8 mouse cellular contexts compared by ENCODE assay signal in genomic region chr10:127381743-127382134, GRCm38 (mm10). TPM values are rescaled to one million over a fixed set of nuclear protein-coding genes. Genes with fewer than 3 reads are reported as not detected.
DNase-seq lines count a peak whose midpoint lies in the region; ATAC-seq and TF ChIP-seq lines count a peak whose summit lies in the region.

No protein-coding gene starts in this region.

- no peak for TF ChIP-seq POLR2A in bone marrow macrophage, adult 2 months (IDR thresholded peaks at IDR 0.05; ENCODE audit: borderline replicate concordance, low read depth, low read length)

- 52% methylated on average over 2 of the region's 2 CpGs for WGBS in heart, embryonic 16.5 days
- WGBS in hindbrain, embryonic 13.5 days, result 58% methylated on average over 2 of the region's 2 CpGs
- 53% methylated on average over 2 of the region's 2 CpGs for WGBS in midbrain, embryonic 12.5 days

- H3K4me3 ChIP-seq in heart, embryonic 16.5 days (ENCODE audit: low read length), result peak overlapping the region; percentile 79
- peak overlapping the region; percentile 98 for H3K4me3 ChIP-seq in bone marrow macrophage, adult 2 months (ENCODE audit: insufficient read depth, low read length)
- peak overlapping the region; percentile 75 for H3K4me3 ChIP-seq in hindbrain, embryonic 13.5 days
- H3K4me3 ChIP-seq in midbrain, embryonic 12.5 days, result peak overlapping the region; percentile 63

- no peaks in the 10 kb centered on the region for H3K27me3 ChIP-seq in heart, embryonic 16.5 days (ENCODE audit: control insufficient read depth, insufficient read depth, low read length)
- H3K27me3 ChIP-seq in hindbrain, embryonic 13.5 days, result no peaks in the 10 kb centered on the region
- H3K27me3 ChIP-seq in midbrain, embryonic 12.5 days, result no peaks in the 10 kb centered on the region

- no peaks in the 10 kb centered on the region for H3K9me3 ChIP-seq in heart, embryonic 16.5 days (replicated peaks; ENCODE audit: control insufficient read depth, low read length)
- no peaks in the 10 kb centered on the region for H3K9me3 ChIP-seq in hindbrain, embryonic 13.5 days
- H3K9me3 ChIP-seq in midbrain, embryonic 12.5 days, result no peaks in the 10 kb centered on the region

- H3K9ac ChIP-seq in heart, embryonic 16.5 days (ENCODE audit: low read length), result peak overlapping the region; percentile 94
- H3K9ac ChIP-seq in hindbrain, embryonic 13.5 days, result peak overlapping the region; percentile 82
- peak overlapping the region; percentile 74; the same call in 1 of the 2 replicates for H3K9ac ChIP-seq in midbrain, embryonic 12.5 days (replicated peaks)

- no peak for DNase-seq in heart, adult 9 months (ENCODE audit: low spot score in 2 of 2)
- DNase-seq in urinary bladder, postnatal 4 days (ENCODE audit: low spot score in 2 of 2), result no peak
- no peak for DNase-seq in left cerebral cortex, postnatal 4 days
- DNase-seq in frontal cortex, postnatal 25 days (ENCODE audit: low spot score in 2 of 2), result no peak

- TF ChIP-seq CTCF in bone marrow macrophage, adult 2 months (IDR thresholded peaks at IDR 0.05; ENCODE audit: low read depth, low read length), result no peak

- no peak for ATAC-seq in heart, embryonic 16.5 days (replicated peaks; ENCODE audit: extremely low read depth, insufficient read depth, low FRiP score)
- ATAC-seq in hindbrain, embryonic 13.5 days (ENCODE audit: low FRiP score), result no peak
- ATAC-seq in midbrain, embryonic 12.5 days (ENCODE audit: low FRiP score, low read depth), result no peak

- intact Hi-C loops in left cerebral cortex, postnatal 4 days (cut with DNase I), result loop anchor here (5.0 kb wide), 1 partner anchor 36 kb away; no protein-coding TSS in a partner anchor

- H3K36me3 ChIP-seq in heart, embryonic 16.5 days (ENCODE audit: control insufficient read depth, insufficient read depth), result no peaks in the 10 kb centered on the region
- H3K36me3 ChIP-seq in hindbrain, embryonic 13.5 days, result no peaks in the 10 kb centered on the region
- no peaks in the 10 kb centered on the region for H3K36me3 ChIP-seq in midbrain, embryonic 12.5 days

- H3K4me2 ChIP-seq in heart, embryonic 16.5 days (ENCODE audit: low read depth, low read length), result peak overlapping the region; percentile 68
- H3K4me2 ChIP-seq in hindbrain, embryonic 13.5 days, result peak overlapping the region; percentile 71
- peak overlapping the region; percentile 72 for H3K4me2 ChIP-seq in midbrain, embryonic 12.5 days (replicated peaks)

- peak overlapping the region; percentile 97 for H3K27ac ChIP-seq in heart, embryonic 16.5 days (ENCODE audit: low read length)
- H3K27ac ChIP-seq in bone marrow macrophage, adult 2 months (ENCODE audit: insufficient read depth, low read depth, low read length), result no peak overlapping the region
- H3K27ac ChIP-seq in hindbrain, embryonic 13.5 days, result no peak overlapping the region
- H3K27ac ChIP-seq in midbrain, embryonic 12.5 days (replicated peaks), result no peak overlapping the region

- peaks cover 7% of the 10 kb centered on the region for H3K4me1 ChIP-seq in heart, embryonic 16.5 days (ENCODE audit: control insufficient read depth, insufficient read depth, low read length)
- H3K4me1 ChIP-seq in bone marrow macrophage, adult 2 months (ENCODE audit: control insufficient read depth, insufficient read depth, low read length), result peaks cover 9% of the 10 kb centered on the region
- peaks cover 21% of the 10 kb centered on the region for H3K4me1 ChIP-seq in hindbrain, embryonic 13.5 days (replicated peaks)
- H3K4me1 ChIP-seq in midbrain, embryonic 12.5 days, result peaks cover 12% of the 10 kb centered on the region

RNA-seq across cellular contexts. Expression of gene R3hdm2, which starts 1.6 kb away (rescaled TPM):
- polyA plus RNA-seq in heart, embryonic 16.5 days (2015; fragmentation: Nextera tagmentation; extraction: Ambion mirVana), result 22.6 and 29.9 TPM in 2 replicates
- polyA plus RNA-seq in bone marrow macrophage, adult 2 months (2012; ENCODE audit: insufficient read depth, insufficient read length, missing spikeins), result 134 and 144 TPM in 2 replicates
- 36.4 and 39.9 TPM in 2 replicates for polyA plus RNA-seq in hindbrain, embryonic 13.5 days (2015; fragmentation: Nextera tagmentation; extraction: Ambion mirVana)
- 40.7 and 42.1 TPM in 2 replicates for polyA plus RNA-seq in midbrain, embryonic 12.5 days (2016; fragmentation: Nextera tagmentation; extraction: Ambion mirVana)
- total RNA-seq in left cerebral cortex, postnatal 4 days (2021), result 100 to 1,000 TPM; 158 to 165 TPM

RNA-seq across cellular contexts. Expression of gene Inhbc, which starts 11.5 kb away (rescaled TPM):
- polyA plus RNA-seq in heart, embryonic 16.5 days (2015; fragmentation: Nextera tagmentation; extraction: Ambion mirVana), result not detected in 2 replicates
- polyA plus RNA-seq in bone marrow macrophage, adult 2 months (2012; ENCODE audit: insufficient read depth, insufficient read length, missing spikeins), result not detected in 2 replicates
- 0.09 TPM in 1 of 2 replicates, not detected in the other for polyA plus RNA-seq in hindbrain, embryonic 13.5 days (2015; fragmentation: Nextera tagmentation; extraction: Ambion mirVana)
- polyA plus RNA-seq in midbrain, embryonic 12.5 days (2016; fragmentation: Nextera tagmentation; extraction: Ambion mirVana), result not detected in 2 replicates
- not detected for total RNA-seq in left cerebral cortex, postnatal 4 days (2021)

RNA-seq across cellular contexts. Expression of gene Inhbe, which starts 27.5 kb away (rescaled TPM):
- polyA plus RNA-seq in heart, embryonic 16.5 days (2015; fragmentation: Nextera tagmentation; extraction: Ambion mirVana), result 0.04 TPM in 1 of 2 replicates, not detected in the other
- not detected in 2 replicates for polyA plus RNA-seq in bone marrow macrophage, adult 2 months (2012; ENCODE audit: insufficient read depth, insufficient read length, missing spikeins)
- not detected in 2 replicates for polyA plus RNA-seq in hindbrain, embryonic 13.5 days (2015; fragmentation: Nextera tagmentation; extraction: Ambion mirVana)
- not detected in 2 replicates for polyA plus RNA-seq in midbrain, embryonic 12.5 days (2016; fragmentation: Nextera tagmentation; extraction: Ambion mirVana)
- total RNA-seq in left cerebral cortex, postnatal 4 days (2021), result not detected

RNA-seq across cellular contexts. Expression of gene Gli1, which starts 40.0 kb away (rescaled TPM):
- 0.91 and 1.4 TPM in 2 replicates for polyA plus RNA-seq in heart, embryonic 16.5 days (2015; fragmentation: Nextera tagmentation; extraction: Ambion mirVana)
- polyA plus RNA-seq in bone marrow macrophage, adult 2 months (2012; ENCODE audit: insufficient read depth, insufficient read length, missing spikeins), result not detected in 2 replicates
- polyA plus RNA-seq in hindbrain, embryonic 13.5 days (2015; fragmentation: Nextera tagmentation; extraction: Ambion mirVana), result 1.6 and 1.8 TPM in 2 replicates
- polyA plus RNA-seq in midbrain, embryonic 12.5 days (2016; fragmentation: Nextera tagmentation; extraction: Ambion mirVana), result 3.7 and 4.1 TPM in 2 replicates
- 1 to 10 TPM; 2.8 to 4.1 TPM for total RNA-seq in left cerebral cortex, postnatal 4 days (2021)

RNA-seq across cellular contexts. Expression of gene Arhgap9, which starts 60.0 kb away (rescaled TPM):
- polyA plus RNA-seq in heart, embryonic 16.5 days (2015; fragmentation: Nextera tagmentation; extraction: Ambion mirVana), result 7.5 and 15.9 TPM in 2 replicates
- polyA plus RNA-seq in bone marrow macrophage, adult 2 months (2012; ENCODE audit: insufficient read depth, insufficient read length, missing spikeins), result 131 and 146 TPM in 2 replicates
- 1.0 and 1.1 TPM in 2 replicates for polyA plus RNA-seq in hindbrain, embryonic 13.5 days (2015; fragmentation: Nextera tagmentation; extraction: Ambion mirVana)
- polyA plus RNA-seq in midbrain, embryonic 12.5 days (2016; fragmentation: Nextera tagmentation; extraction: Ambion mirVana), result 0.86 and 1.1 TPM in 2 replicates
- total RNA-seq in left cerebral cortex, postnatal 4 days (2021), result 1 to 10 TPM in 1 of 2 experiments, under 1 TPM in 1; 0.56 to 1.1 TPM
